Mouse (Mus musculus) testis, adult 2 months (tissue): ENCODE measurements around the gene Tm7sf2.

ENCODE experiments used
- CTCF ChIP-seq: fragments of 200-500 bp; IDR thresholded peaks from 2 replicates; pipeline ENCODE4 v1.5.1; 2012; ENCODE audit warnings: low read depth, mild to moderate bottlenecking, inconsistent platforms, low read length, moderate library complexity; ENCODE audit not compliant: control insufficient read depth, insufficient read depth, insufficient replicate concordance
- POLR2A ChIP-seq: fragments of 200-500 bp; IDR thresholded peaks from 2 replicates; pipeline ENCODE4 v1.6.1; 2012; ENCODE audit warnings: low read depth, mild to moderate bottlenecking, inconsistent platforms, low read length, moderate library complexity; ENCODE audit not compliant: control insufficient read depth

DNA sequence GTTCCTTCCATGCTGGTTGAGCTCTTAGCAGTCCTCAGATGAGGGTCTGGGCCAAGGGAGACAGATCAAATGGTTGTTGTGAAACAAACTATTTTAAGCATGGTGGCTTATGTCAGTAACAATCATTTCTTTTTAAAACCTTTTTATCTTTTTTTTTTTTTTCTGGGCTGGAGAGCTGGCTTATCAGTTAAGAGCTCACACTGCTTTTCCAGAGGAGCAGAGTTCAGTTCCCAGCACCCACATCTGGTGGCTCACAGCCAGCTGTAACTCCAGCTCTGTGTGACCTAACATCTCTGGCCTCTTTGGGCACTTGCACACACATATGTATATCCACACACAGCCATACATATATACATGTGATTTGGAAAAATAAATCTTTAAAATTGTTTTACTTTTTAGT, 30.5 kb downstream of the Tm7sf2 start:
- TF ChIP-seq CTCF, result no peak
- TF ChIP-seq POLR2A, result no peak
